Mouse (Mus musculus): ENCODE results near the gene Litaf. TPM values are rescaled to one million over a fixed set of nuclear protein-coding genes. Genes with fewer than 3 reads are reported as not detected.
"Not testable (repeated sequence)": the region's sequence is repeated elsewhere in the genome, so short reads cannot be mapped to it uniquely, and the experiment has no call there.

The Litaf gene
- total RNA-seq, 2 experiments from 2014 or later: 39.9 to 42.8 TPM

DNA sequence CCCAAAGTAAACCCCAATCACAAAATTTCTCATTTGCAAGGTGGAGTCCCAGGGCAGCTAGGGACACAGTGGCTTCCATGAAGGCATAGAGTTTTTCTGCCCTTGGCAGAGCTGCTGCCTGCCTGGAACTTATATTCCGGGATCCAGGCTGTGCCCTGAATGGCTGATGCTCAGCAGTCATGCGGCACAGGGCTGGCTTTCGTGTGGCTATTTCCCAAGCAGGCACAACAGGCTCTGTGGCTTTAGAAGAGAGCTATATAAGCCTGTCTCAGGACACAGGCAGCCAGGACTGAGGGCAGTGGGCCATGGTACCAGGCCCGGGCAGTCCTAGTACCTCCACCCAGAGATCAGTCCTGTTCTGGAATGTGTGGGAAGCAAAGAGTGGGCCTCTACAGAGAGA lies 97.7 kb downstream of the Litaf start:
- intact Hi-C loops (cut with DNase I): loop anchor here (5.0 to 10.0 kb wide), 2 partner anchors 64 to 137 kb away; no protein-coding TSS in a partner anchor
- no peak for DNase-seq

DNA sequence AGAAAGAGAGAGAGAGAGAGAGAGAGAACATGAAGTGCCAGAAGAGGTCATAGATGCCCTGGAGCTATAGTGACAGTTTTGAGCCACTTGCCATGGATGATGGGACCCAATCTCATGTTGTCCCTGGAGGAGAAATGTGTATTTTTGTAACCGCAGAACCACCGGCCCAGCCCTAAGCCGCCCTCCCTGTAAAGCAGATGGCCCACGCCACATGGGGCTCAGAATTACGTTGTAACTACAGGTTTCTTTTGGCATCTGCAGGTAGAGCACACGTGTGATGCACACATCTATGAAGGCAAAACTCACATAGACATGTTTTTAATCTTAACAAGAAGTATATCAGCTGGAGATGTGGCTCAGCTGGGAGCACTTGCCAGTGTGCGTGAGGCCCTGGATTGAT lies 98.2 kb downstream of the Litaf start:
- intact Hi-C loops (cut with DNase I): loop anchor here (5.0 to 10.0 kb wide), 2 partner anchors 65 to 137 kb away; no protein-coding TSS in a partner anchor
- no peak for DNase-seq

DNA sequence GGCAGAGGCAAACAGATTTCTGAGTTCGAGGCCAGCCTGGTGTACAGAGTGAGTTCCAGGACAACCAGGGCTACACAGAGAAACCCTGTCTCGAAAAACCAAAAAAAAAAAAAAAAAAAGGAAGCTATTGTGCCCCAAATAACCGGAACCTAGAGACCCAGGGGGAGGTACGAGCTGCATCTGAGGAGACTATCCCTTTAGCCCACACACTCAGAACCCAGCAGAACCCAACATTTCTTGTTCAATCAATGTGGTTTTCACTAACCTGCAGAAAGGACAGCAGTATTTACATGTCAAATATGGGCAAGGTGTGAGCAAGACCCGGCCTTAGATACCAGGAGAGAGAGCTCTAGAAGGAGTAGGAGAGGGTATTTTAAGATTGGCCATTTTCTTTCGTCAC lies 98.9 kb downstream of the Litaf start:
- intact Hi-C loops (cut with DNase I): loop anchor here (5.0 to 10.0 kb wide), 2 partner anchors 65 to 138 kb away; no protein-coding TSS in a partner anchor
- no peak for DNase-seq

DNA sequence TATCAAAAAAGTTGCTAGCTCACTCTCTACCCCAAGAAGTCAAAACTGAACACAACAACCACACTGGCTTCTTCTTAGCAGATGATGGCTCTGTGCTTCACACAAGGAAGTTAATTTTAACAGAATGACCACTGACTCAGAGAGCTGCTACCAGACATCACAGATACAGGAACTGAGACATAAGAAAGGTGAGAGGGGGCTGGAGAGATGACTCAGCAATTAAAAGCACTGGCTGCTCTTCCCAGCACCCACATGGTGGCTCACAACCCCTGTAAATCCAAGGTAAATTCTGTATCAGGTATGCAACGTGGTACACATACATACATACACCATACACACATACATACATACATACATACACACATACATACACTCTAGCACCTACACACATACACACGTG lies 100.9 kb downstream of the Litaf start:
- DNase-seq: no peak
- intact Hi-C loops (cut with DNase I): loop anchor here (5.0 to 10.0 kb wide), 2 partner anchors 67 to 140 kb away; no protein-coding TSS in a partner anchor

DNA sequence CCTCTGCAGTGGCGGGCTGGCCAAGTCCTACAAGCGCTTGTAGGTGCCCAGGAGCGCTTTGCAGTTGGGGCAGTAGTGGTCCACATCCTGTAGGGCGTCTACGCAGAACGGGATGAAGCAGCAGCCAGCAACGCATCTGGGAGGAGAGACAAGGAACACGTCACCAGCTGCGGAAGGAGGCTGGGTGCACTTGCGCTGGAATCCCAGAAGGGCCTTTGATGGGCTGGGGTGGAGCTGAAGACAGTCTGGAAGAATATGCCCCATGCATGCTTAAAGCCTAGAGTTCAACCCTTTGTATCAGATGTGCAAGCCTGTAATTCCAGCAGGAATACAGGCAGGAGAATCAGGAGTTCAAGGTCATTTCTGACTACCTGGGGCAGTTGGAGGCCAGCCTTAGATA lies 105.0 kb downstream of the Litaf start:
- DNase-seq: no peak
- intact Hi-C loops (cut with DNase I): loop anchor here (10.0 kb wide), 1 partner anchor 144 kb away; no protein-coding TSS in a partner anchor

DNA sequence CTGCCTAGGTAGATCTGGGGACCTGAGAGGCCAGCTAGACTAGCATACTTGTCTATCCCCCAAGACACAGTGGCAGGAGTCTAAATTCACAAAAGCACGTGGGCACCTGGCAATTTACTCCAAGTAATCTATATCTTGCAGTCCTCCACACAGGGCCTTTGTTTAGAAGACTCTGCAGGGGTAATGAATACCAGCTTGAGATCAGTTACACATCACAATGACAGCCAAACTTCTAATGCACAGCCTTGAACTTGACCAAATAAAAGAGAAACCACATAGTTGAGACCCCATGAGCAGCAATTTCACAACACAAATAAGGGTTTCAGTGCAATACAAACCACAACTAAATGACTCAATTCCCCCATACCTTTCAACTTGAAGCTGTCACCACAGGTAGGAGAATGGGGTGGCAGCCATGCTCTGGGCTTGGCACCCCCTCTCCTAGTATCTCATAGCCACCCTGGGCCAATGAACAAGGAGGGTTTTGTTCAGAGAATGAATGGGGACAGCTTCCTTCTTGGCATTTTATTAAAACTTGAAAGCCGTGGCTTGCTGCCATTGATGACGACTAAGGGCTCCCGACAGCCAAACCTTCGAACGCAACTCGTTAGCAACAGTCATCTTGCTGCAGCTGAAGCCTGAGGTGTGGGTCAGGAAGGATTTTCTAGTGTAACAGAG lies 107.1 kb downstream of the Litaf start:
- intact Hi-C loops (cut with DNase I): loop anchor here (5.0 kb wide), 1 partner anchor 63 kb away; no protein-coding TSS in a partner anchor
- DNase-seq: peak in 1 of 2 experiments; percentile 54

DNA sequence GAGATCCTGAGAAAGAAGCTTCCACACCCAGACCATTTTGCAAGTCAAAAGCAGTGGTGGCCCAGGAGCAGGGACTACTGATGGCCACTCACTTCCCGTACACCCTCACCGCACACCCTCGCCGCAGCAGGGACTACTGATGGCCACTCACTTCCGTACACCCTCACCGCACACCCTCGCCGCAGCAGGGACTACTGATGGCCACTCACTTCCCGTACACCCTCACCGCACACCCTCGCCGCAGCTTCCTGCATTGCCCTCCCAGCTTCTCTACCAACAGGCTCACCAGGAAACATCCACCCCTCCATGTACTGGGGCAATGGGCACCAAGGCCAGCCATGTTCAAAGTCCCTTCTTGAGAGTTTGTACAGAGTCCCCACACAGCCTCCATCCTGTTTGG lies 107.7 kb downstream of the Litaf start:
- intact Hi-C loops (cut with DNase I): loop anchor here (5.0 kb wide), 1 partner anchor 64 kb away; no protein-coding TSS in a partner anchor
- DNase-seq: not testable (repeated sequence)

DNA sequence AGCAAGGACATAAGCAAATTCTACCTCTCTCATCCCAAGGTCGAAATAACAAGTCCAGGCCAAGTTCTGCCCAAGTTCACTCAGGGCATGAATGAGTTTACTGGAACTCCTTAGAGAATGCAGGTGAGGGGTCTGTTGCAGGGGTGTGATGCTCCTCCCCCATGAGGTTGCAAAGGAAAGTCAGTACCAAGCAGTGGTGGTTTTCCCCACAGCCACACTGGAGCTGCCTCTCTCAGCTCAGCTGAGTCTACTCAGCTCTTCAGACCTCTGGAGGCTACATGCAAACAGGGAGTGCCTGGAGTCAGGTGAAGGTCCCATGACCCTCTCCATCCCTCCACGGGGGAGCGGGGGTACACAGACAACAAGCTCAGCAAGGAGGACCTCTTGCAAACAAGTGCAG lies 108.2 kb downstream of the Litaf start:
- DNase-seq: no peak
- intact Hi-C loops (cut with DNase I): loop anchor here (5.0 kb wide), 1 partner anchor 65 kb away; no protein-coding TSS in a partner anchor

DNA sequence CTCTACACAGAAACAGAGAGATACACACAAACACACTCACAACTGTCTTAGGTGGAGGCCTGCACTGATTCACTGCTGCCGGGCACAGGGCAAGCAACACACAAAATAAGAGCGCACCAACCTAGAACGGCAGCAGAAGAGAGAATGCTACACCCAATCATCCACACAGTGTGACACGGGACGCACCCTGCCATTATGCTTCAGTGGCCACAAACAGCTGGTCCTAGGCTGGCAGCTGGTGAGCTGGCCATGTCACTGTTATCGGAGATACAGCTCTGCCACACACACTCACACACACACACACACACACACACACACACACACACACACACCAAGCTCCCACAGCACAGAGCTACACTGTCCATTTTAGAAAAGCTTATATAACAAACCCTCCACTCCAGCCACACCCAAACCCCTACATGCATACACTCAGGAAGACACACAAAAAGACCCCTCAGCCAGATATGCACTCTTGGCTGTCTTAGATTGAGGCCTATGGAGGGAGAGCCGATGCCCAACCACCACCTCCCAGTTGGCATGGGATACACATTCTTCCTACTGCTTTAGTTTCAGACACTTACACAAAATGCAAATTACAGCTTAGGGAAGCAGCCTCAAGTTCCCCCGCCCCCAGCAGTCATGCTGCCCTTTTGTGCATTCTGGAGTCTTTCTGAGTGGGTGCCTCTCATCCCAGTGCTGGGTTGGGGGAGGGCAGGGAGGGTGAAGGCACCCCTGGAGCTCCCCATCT lies 108.8 kb downstream of the Litaf start:
- intact Hi-C loops (cut with DNase I): loop anchor here (5.0 kb wide), 1 partner anchor 65 kb away; no protein-coding TSS in a partner anchor

DNA sequence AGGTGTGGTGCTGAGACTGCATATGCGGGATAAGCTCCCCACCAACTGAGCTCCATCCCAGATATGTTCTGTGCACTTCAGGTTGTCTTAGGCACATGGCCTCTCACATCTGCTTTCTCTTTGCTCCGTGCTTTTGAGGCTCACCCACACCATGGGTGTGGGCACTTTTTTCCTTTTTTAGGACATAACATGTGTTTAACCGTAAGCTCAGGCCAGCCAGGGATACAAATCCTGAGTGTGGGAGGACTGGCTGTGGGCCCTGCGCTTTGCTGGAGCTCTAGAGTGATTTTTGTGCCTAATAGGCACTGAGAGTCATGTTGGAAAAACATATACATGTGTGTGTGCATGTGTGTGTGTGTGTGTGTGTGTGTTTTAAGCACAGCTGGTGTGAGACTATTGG lies 110.9 kb downstream of the Litaf start:
- intact Hi-C loops (cut with DNase I): loop anchor here (5.0 kb wide), 1 partner anchor 67 kb away; no protein-coding TSS in a partner anchor

More for the DNA sequence above, 108.8 kb downstream of the Litaf start:
- DNase-seq: no peak

DNA sequence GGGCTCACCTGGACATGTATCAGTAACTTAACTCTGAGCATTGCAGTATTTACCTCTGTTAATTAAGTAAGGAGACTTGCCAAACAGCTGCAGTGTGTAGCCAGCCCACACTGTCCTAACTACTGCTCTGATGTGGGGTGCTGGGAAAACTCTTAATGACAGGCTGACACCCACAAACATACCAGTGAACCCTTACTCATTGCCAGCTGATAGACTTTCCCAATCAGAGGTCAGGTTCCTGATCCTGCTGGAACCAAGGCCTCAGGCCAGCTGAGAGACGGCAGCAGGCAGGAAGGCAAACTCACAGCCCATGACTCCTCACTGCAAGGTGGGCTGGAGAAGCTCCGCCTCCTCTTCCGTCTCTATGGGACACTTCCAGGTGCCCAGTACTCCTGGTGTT lies 113.1 kb downstream of the Litaf start:
- no peak for DNase-seq
- intact Hi-C loops (cut with DNase I): no loop called here

More for the DNA sequence above, 110.9 kb downstream of the Litaf start:
- no peak for DNase-seq

DNA sequence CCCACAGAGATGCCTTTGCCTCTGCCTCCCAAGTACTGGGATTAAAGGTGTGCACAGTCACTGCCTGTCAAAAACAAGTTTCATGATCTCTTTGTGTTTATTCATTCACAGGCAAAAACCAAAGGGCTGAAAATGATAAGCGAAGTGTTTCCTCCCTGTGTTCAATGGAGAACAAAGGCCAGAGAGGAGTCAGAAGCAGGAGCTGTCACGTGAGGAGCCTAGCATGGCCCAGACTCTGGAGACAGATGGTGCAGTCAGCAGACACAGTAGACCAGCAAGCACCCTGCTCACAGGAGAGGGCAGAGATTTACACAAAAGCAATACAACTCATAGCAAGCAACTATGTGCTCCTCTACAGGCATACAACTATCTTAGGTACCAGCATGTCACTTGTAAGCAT lies 113.9 kb downstream of the Litaf start:
- DNase-seq: no peak
- intact Hi-C loops (cut with DNase I): no loop called here

DNA sequence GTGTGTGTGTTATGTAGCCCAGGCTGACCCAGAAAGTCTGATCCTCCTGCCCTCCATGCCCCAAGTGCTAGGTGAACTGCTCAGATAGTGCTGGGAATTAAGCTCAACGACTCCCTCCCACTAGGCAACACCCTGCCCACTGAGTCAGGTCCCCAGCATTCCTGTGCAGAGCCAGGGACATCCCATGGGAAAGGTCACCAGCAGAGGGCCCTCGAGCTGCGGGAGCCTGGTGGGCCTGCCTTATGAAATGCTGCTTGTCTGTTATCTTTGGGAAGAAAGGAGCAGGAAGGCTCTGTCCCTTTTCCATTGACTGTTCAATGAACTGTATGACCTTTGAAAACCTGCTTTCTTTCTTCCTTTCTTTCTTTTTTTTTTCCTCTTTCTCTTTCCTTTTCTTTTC lies 114.4 kb downstream of the Litaf start:
- intact Hi-C loops (cut with DNase I): loop anchor here (2.0 kb wide), 1 partner anchor 83 kb away; no protein-coding TSS in a partner anchor
- peak; percentile 50 to 61 for DNase-seq

DNA sequence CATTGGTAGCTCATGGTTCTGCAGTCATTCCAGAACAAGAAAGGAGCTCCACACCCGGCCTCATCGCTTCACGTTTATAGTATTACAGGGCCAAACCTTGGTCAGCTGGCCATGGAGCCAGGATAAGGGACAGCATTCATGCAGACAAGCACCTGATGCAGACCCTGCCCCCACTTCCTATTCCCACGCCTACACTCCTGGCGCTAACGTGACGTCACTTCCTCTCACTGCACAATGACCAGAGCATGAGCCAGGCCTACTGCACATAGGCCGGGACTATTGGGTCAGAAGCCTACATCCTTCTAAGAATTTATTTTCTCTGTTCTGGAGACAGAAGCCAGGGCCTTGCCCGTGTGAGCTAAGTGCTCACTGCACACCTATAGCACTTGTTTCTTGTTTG lies 115.4 kb downstream of the Litaf start:
- peak; percentile 33 to 44 for DNase-seq
- intact Hi-C loops (cut with DNase I): loop anchor here (2.0 kb wide), 1 partner anchor 84 kb away; no protein-coding TSS in a partner anchor

DNA sequence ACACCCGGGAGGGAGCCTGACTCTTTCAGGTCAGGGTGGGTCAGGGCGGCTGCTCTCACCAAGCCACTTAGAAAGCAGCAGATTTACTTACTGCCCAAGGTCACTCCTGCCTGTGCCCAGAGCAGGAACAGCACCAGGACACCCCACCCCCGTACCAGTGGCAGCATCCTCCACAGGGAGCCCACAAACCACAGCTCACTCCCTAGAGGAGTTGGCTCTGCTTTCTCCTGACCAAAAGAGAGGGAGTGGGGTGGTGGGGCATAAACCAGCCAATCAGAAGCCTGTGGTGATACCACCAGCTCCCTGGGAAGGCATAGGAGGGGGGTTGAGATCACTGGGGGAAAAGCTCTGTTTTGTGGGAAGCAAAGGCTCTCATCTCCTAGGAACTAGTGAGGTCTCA lies 118.2 kb downstream of the Litaf start:
- intact Hi-C loops (cut with DNase I): no loop called here
- DNase-seq: no peak

DNA sequence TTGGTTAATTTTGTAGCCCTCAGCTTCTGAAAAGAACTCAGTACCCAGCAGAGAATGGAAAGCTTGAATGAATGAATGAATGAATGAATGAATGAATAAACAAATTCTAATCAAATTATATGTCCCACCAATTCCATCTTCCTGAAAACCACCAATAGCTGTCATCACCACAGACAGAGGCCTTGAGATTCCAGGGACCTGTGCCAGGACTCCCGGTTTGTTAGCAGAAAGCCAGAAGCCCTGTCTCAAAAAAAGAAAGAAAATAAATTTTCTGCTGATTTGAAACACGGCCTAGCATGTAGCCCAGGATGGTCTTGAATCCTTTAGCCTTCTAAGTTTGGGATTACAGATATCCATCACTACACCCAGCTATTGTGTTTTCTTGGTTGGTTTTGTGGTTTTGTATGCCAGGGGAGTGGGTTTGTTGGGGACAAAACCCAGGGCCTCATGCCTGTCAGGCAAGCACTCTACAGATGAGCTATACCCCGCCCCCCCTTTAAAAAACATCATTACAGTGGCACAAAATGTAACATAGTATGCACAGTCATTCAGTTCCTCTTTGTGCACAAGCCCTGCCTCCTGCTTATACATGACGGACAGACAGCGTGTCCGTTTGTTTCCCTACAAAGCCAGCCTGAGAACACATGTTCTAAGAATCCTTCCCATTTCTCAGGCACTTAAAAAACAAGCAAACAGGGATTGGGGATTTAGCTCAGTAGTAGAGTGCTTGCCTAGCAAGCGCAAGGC lies 120.4 kb downstream of the Litaf start:
- intact Hi-C loops (cut with DNase I): no loop called here
- no peak for DNase-seq

DNA sequence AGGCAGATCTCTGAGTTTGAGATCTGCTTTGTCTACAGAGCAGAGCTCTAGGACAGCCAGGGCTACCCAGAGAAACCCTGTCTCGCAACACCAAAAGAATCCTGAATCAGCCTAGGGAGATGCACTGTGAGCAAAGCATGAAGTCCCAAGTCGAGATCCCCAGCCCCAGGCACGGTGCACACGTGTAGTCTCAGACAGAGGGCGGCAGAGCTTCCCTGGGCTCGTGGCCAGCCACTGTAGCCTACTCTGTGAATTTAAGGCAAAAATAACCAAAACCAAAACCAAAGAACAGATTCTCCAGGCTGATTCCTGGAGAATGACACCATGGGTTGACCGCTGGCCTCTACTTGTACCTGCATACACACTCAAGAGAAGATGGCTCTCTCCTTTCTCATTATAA lies 121.4 kb downstream of the Litaf start:
- no peak for DNase-seq
- intact Hi-C loops (cut with DNase I): loop anchor here (5.0 kb wide), 1 partner anchor 62 kb away; no protein-coding TSS in a partner anchor

DNA sequence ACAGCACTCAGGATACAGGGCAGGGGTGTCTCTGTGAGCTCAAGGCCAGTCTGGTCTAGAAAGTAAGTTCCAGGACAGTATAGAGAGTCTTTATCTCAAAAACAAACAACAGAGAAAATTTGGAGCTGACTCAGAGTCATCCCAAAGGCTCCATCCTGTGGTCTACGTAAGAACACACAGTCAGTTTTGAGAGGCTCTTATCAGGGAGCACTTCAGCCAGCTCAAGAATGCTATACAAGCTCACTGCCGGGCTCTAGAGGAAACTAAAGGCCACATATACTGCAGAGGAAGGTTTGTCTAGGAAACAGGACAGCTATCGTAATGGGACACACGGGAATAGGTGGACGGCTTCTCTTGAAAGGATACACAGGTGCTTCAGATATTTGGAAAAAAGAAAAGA lies 122.7 kb downstream of the Litaf start:
- intact Hi-C loops (cut with DNase I): loop anchor here (5.0 kb wide), 1 partner anchor 61 kb away; no protein-coding TSS in a partner anchor
- no peak for DNase-seq

DNA sequence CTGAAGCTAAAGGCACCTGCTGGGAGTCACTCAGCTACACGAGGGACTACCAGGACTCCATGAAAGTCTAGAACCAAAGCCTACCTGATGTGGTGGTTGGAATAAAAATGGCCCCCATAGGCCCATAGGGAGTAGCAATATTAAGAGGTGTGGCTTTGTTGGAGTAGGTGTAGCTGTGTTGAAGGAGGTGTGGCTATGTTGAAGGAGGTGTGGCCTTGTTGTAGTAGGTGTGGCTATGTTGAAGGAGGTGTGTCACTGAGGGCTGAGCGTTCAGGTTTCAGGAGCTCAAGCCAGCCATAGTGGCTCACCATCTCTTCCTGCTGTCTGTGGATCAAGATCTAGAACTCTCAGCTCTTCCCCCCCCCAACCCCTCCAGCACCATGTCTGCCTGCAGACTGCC lies 125.3 kb downstream of the Litaf start:
- intact Hi-C loops (cut with DNase I): loop anchor here (5.0 kb wide), 1 partner anchor 58 kb away; no protein-coding TSS in a partner anchor
- DNase-seq: no peak

DNA sequence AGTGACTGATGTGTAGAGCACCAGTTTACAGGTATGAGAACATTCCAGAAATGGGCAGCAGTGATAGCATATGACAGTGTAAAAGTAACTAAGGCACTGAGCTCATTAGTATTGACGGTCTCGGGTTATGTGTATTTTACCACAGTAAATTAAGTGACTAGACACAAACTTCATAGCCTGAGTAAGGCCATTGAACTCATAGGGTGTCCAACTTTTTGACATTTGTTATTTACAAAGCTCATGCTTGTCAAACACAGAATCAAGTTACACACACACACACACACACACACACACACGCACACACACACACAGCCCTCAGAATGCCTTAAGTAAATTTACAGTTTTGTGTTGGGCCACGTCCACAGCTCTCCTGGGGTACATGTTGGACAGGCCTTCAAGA lies 126.0 kb downstream of the Litaf start:
- intact Hi-C loops (cut with DNase I): loop anchor here (5.0 kb wide), 1 partner anchor 58 kb away; no protein-coding TSS in a partner anchor
- DNase-seq: no peak

Measured in heart, postnatal 10 days (tissue).